Mouse (Mus musculus) intestine, embryonic 15.5 days (tissue): ENCODE results near the gene Klhl22. TPM values are rescaled to one million over a fixed set of nuclear protein-coding genes. Genes with fewer than 3 reads are reported as not detected.

Experiments
- ATAC-seq: fragments of 200-750 bp; cut with Nextera tagmentation; 2 replicates; pipeline ENCODE4 v1.8.0; 2017; ENCODE audit warnings: moderate TSS enrichment, moderate library complexity
- H3K27ac ChIP-seq: fragments of 300-500 bp; sonication (generic); 2 replicates; pipeline ENCODE4 v1.5.1; 2015; ENCODE audit warnings: mild to moderate bottlenecking, inconsistent platforms
- H3K27me3 ChIP-seq: fragments of 300-500 bp; sonication (generic); replicated peaks from 2 replicates; pipeline ENCODE4 v1.6.1; 2015; ENCODE audit warnings: inconsistent platforms
- H3K36me3 ChIP-seq: fragments of 300-500 bp; sonication (generic); 2 replicates; pipeline ENCODE4 v1.6.1; 2015; ENCODE audit warnings: inconsistent platforms
- H3K4me1 ChIP-seq: fragments of 300-500 bp; sonication (generic); replicated peaks from 2 replicates; pipeline ENCODE4 v1.6.1; 2015; ENCODE audit warnings: inconsistent platforms
- H3K4me2 ChIP-seq: fragments of 300-500 bp; sonication (generic); replicated peaks from 2 replicates; pipeline ENCODE4 v1.6.1; 2015; ENCODE audit warnings: mild to moderate bottlenecking, inconsistent platforms
- H3K4me3 ChIP-seq: fragments of 300-500 bp; sonication (generic); replicated peaks from 2 replicates; pipeline ENCODE4 v1.5.1; 2015; ENCODE audit warnings: inconsistent platforms
- H3K9ac ChIP-seq: fragments of 300-500 bp; sonication (generic); 2 replicates; pipeline ENCODE4 v1.6.1; 2015; ENCODE audit warnings: inconsistent platforms
- H3K9me3 ChIP-seq: fragments of 300-500 bp; sonication (generic); 2 replicates; pipeline ENCODE4 v1.6.1; 2016; ENCODE audit warnings: inconsistent platforms
- WGBS: fragments of 180-500 bp; shearing (Covaris S2); methylation state at CpG from one replicate; pipeline ENCODE4 v1.1.7; 2015; 5-methylcytosine and 5-hydroxymethylcytosine counted together
- polyA plus RNA-seq: library from polyadenylated mRNA; unstranded; fragments of >200 nt; fragmentation: Nextera tagmentation; extraction: Ambion mirVana; gene quantifications from 2 replicates; pipeline ENCODE4 v1.2.1, GENCODE M21; 2015

Klhl22 gene
- polyA plus RNA-seq, 1 experiment from 2014 or later, result 52.3 TPM

- ATAC-seq, result peak; percentile 71
- peak within 1 kb of the TSS; percentile 84 for H3K4me2 ChIP-seq
- H3K4me1 ChIP-seq, result peaks cover 29% of the 10 kb centered on the region
- H3K36me3 ChIP-seq, result no peaks in the 10 kb centered on the region
- WGBS, result 1% methylated on average over 79 of the region's 81 CpGs
- peak within 1 kb of the TSS; percentile 91 for H3K27ac ChIP-seq
- H3K27me3 ChIP-seq, result peaks cover 26% of the 10 kb centered on the region
- no peaks in the 10 kb centered on the region for H3K9me3 ChIP-seq
- peak within 1 kb of the TSS; percentile 84 for H3K9ac ChIP-seq
- peak within 1 kb of the TSS; percentile 73 for H3K4me3 ChIP-seq
These were observed 37.8 kb downstream of the Klhl22 start, which contains the start of gene Scarf2 for GRCm38 (mm10) chr16:17796971-17797811. Scarf2 (plus strand) TSS chr16:17797282.

- peaks cover 33% of the 10 kb centered on the region for H3K27me3 ChIP-seq
- peak overlapping the region; percentile 84 for H3K9ac ChIP-seq
- peak overlapping the region; percentile 73 for H3K4me3 ChIP-seq
- H3K4me2 ChIP-seq, result peak overlapping the region; percentile 84
- peaks cover 36% of the 10 kb centered on the region for H3K4me1 ChIP-seq
- H3K9me3 ChIP-seq, result no peaks in the 10 kb centered on the region
- WGBS, result 4% methylated on average over 29 of the region's 29 CpGs
- ATAC-seq, result peak; percentile 13
- H3K27ac ChIP-seq, result peak overlapping the region; percentile 91
- H3K36me3 ChIP-seq, result no peaks in the 10 kb centered on the region
These were observed 38.4 kb downstream of the Klhl22 start for GRCm38 (mm10) chr16:17797812-17798311.

GRCm38 (mm10) chr16:17798321-17799180 lies 39.1 kb downstream of the Klhl22 start:
- H3K9ac ChIP-seq, result peak overlapping the region; percentile 84
- peak overlapping the region; percentile 91 for H3K27ac ChIP-seq
- 0 out of 2 replicates have a peak, but pooled peaks cover 3% of the 10 kb centered on the region for H3K36me3 ChIP-seq
- peaks cover 40% of the 10 kb centered on the region for H3K27me3 ChIP-seq
- H3K4me3 ChIP-seq, result peak overlapping the region; percentile 73
- H3K9me3 ChIP-seq, result no peaks in the 10 kb centered on the region
- ATAC-seq, result peak; percentile 78
- peaks cover 43% of the 10 kb centered on the region for H3K4me1 ChIP-seq
- H3K4me2 ChIP-seq, result peak overlapping the region; percentile 84
- 5% methylated on average over 44 of the region's 45 CpGs for WGBS

GRCm38 (mm10) chr16:17799584-17799983 lies 40.2 kb downstream of the Klhl22 start:
- Histone ChIP-seq H3K36me3 (0 out of 2 replicates have a peak, but pooled peaks cover 5% of the 10 kb centered on the region), H3K4me2 (peak overlapping the region; percentile 84; the same call in 1 of the 2 replicates), H3K9ac (no peak overlapping the region), H3K4me3 (no peak overlapping the region), H3K27me3 (peaks cover 48% of the 10 kb centered on the region), H3K27ac (no peak overlapping the region), H3K9me3 (no peaks in the 10 kb centered on the region), H3K4me1 (peaks cover 53% of the 10 kb centered on the region)
- no peak for ATAC-seq

- ATAC-seq, result no peak
- WGBS, result 23% methylated on average over 7 of the region's 7 CpGs
- no peak overlapping the region for H3K4me2 ChIP-seq
- no peaks in the 10 kb centered on the region for H3K9me3 ChIP-seq
- no peak overlapping the region for H3K4me3 ChIP-seq
- peaks cover 61% of the 10 kb centered on the region for H3K4me1 ChIP-seq
- no peak overlapping the region for H3K9ac ChIP-seq
- H3K27me3 ChIP-seq, result peaks cover 68% of the 10 kb centered on the region
- H3K36me3 ChIP-seq, result 0 out of 2 replicates have a peak, but pooled peaks cover 5% of the 10 kb centered on the region
- H3K27ac ChIP-seq, result no peak overlapping the region
These were observed 42.5 kb downstream of the Klhl22 start for GRCm38 (mm10) chr16:17801777-17802455.

GRCm38 (mm10) chr16:17802456-17802838 lies 43.0 kb downstream of the Klhl22 start:
- Histone ChIP-seq H3K4me2 (peak overlapping the region; percentile 73), H3K27ac (no peak overlapping the region), H3K9me3 (no peaks in the 10 kb centered on the region), H3K36me3 (0 out of 2 replicates have a peak, but pooled peaks cover 5% of the 10 kb centered on the region), H3K4me3 (peak overlapping the region; percentile 35), H3K9ac (peak overlapping the region; percentile 33; the same call in 1 of the 2 replicates), H3K27me3 (peaks cover 69% of the 10 kb centered on the region), H3K4me1 (peaks cover 65% of the 10 kb centered on the region)
- no peak for ATAC-seq
- 28% methylated on average over 18 of the region's 18 CpGs for WGBS

GRCm38 (mm10) chr16:17802839-17803674 lies 43.6 kb downstream of the Klhl22 start:
- WGBS, result 23% methylated on average over 83 of the region's 83 CpGs
- Histone ChIP-seq H3K27me3 (peaks cover 67% of the 10 kb centered on the region), H3K4me3 (peak overlapping the region; percentile 35), H3K27ac (no peak overlapping the region), H3K4me2 (peak overlapping the region; percentile 73), H3K36me3 (0 out of 2 replicates have a peak, but pooled peaks cover 5% of the 10 kb centered on the region), H3K9ac (peak overlapping the region; percentile 33; the same call in 1 of the 2 replicates), H3K9me3 (no peaks in the 10 kb centered on the region), H3K4me1 (peaks cover 69% of the 10 kb centered on the region)
- no peak for ATAC-seq

GRCm38 (mm10) chr16:17803675-17804448 lies 44.4 kb downstream of the Klhl22 start:
- Histone ChIP-seq H3K9ac (peak overlapping the region; percentile 20; the same call in 1 of the 2 replicates), H3K9me3 (no peaks in the 10 kb centered on the region), H3K36me3 (0 out of 2 replicates have a peak, but pooled peaks cover 5% of the 10 kb centered on the region), H3K4me3 (peak overlapping the region; percentile 35), H3K27me3 (peaks cover 67% of the 10 kb centered on the region), H3K4me1 (peaks cover 68% of the 10 kb centered on the region), H3K4me2 (peak overlapping the region; percentile 73), H3K27ac (no peak overlapping the region)
- ATAC-seq, result no peak
- 42% methylated on average over 33 of the region's 33 CpGs for WGBS

GRCm38 (mm10) chr16:17804449-17804912 lies 45.1 kb downstream of the Klhl22 start:
- Histone ChIP-seq H3K4me1 (peaks cover 68% of the 10 kb centered on the region), H3K36me3 (0 out of 2 replicates have a peak, but pooled peaks cover 5% of the 10 kb centered on the region), H3K4me2 (peak overlapping the region; percentile 73), H3K9ac (peak overlapping the region; percentile 20; the same call in 1 of the 2 replicates), H3K27me3 (peaks cover 64% of the 10 kb centered on the region), H3K9me3 (no peaks in the 10 kb centered on the region), H3K4me3 (peak overlapping the region; percentile 32), H3K27ac (no peak overlapping the region)
- 14% methylated on average over 33 of the region's 33 CpGs for WGBS
- peak; percentile 41 for ATAC-seq

- Histone ChIP-seq H3K9me3 (no peaks in the 10 kb centered on the region), H3K27me3 (peaks cover 59% of the 10 kb centered on the region), H3K4me3 (no peak overlapping the region), H3K9ac (no peak overlapping the region), H3K4me1 (peaks cover 71% of the 10 kb centered on the region), H3K4me2 (peak overlapping the region; percentile 73), H3K27ac (no peak overlapping the region), H3K36me3 (0 out of 2 replicates have a peak, but pooled peaks cover 5% of the 10 kb centered on the region)
- no peak for ATAC-seq
- 38% methylated on average over 7 of the region's 7 CpGs for WGBS
These were observed 45.6 kb downstream of the Klhl22 start for GRCm38 (mm10) chr16:17804982-17805381.
